Mouse (Mus musculus) spleen, postnatal 4 days (tissue): ENCODE data around the gene Cdk14.

ENCODE experiments used
- DNase-seq, 2 experiments: peaks; one replicate each; pipeline ENCODE4 v3.0.0; 2022; ENCODE audit warnings: low spot score in 2 of 2

The Cdk14 gene

GRCm38 (mm10) chr5:5071526-5071925 is 348.6 kb downstream of the Cdk14 start:
- DNase-seq: no peak

- DNase-seq: no peak
These were observed 355.4 kb downstream of the Cdk14 start for GRCm38 (mm10) chr5:5064686-5065085.

- DNase-seq: no peak
These were observed 363.8 kb downstream of the Cdk14 start for GRCm38 (mm10) chr5:5056102-5056883.

GRCm38 (mm10) chr5:5055494-5055893 is 364.6 kb downstream of the Cdk14 start:
- DNase-seq: no peak

GRCm38 (mm10) chr5:5054270-5054669 is 365.8 kb downstream of the Cdk14 start:
- DNase-seq: no peak

- DNase-seq: no peak
These were observed 375.8 kb downstream of the Cdk14 start for GRCm38 (mm10) chr5:5044326-5044725.

GRCm38 (mm10) chr5:5042735-5043134 is 377.4 kb downstream of the Cdk14 start:
- no peak for DNase-seq

GRCm38 (mm10) chr5:5041480-5041879 is 378.6 kb downstream of the Cdk14 start:
- DNase-seq: no peak

- DNase-seq: no peak
These were observed 380.3 kb downstream of the Cdk14 start for GRCm38 (mm10) chr5:5039700-5040284.

- no peak for DNase-seq
These were observed 386.7 kb downstream of the Cdk14 start for GRCm38 (mm10) chr5:5033445-5033844.

- DNase-seq: no peak
These were observed 387.3 kb downstream of the Cdk14 start for GRCm38 (mm10) chr5:5032847-5033246.

GRCm38 (mm10) chr5:5032446-5032845 is 387.7 kb downstream of the Cdk14 start:
- no peak for DNase-seq

- DNase-seq: no peak
These were observed 389.7 kb downstream of the Cdk14 start for GRCm38 (mm10) chr5:5030431-5030830.

GRCm38 (mm10) chr5:5018959-5019358 is 401.2 kb downstream of the Cdk14 start:
- DNase-seq: no peak

- DNase-seq: no peak
These were observed 401.9 kb downstream of the Cdk14 start for GRCm38 (mm10) chr5:5018242-5018641.

GRCm38 (mm10) chr5:5013783-5014182 is 406.3 kb downstream of the Cdk14 start:
- DNase-seq: no peak

GRCm38 (mm10) chr5:5012521-5013346 is 407.4 kb downstream of the Cdk14 start:
- no peak for DNase-seq

GRCm38 (mm10) chr5:5008153-5008745 is 411.9 kb downstream of the Cdk14 start:
- DNase-seq: no peak

- no peak for DNase-seq
These were observed 412.5 kb downstream of the Cdk14 start for GRCm38 (mm10) chr5:5007489-5008152.

- no peak for DNase-seq
These were observed 414.5 kb downstream of the Cdk14 start for GRCm38 (mm10) chr5:5005633-5006032.

GRCm38 (mm10) chr5:5004740-5005139 is 415.4 kb downstream of the Cdk14 start:
- no peak for DNase-seq

GRCm38 (mm10) chr5:4993192-4993601 is 426.9 kb downstream of the Cdk14 start:
- DNase-seq: no peak
